Mouse (Mus musculus) myocyte (in vitro differentiated cells): ENCODE measurements around the gene Cyfip2. TPM values are rescaled to one million over a fixed set of nuclear protein-coding genes. Genes with fewer than 3 reads are reported as not detected.

Experiments
- H3K27me3 ChIP-seq: one replicate; pipeline ENCODE4 v1.6.1; 2011; ENCODE audit not compliant: control insufficient read depth, insufficient read depth, insufficient read length
- H3K36me3 ChIP-seq: one replicate; pipeline ENCODE4 v1.6.1; 2011; ENCODE audit not compliant: control insufficient read depth, insufficient read depth
- H3K4me2 ChIP-seq: one replicate; pipeline ENCODE4 v1.6.1; 2011; ENCODE audit warnings: low read depth, control low read depth
- H3K4me3 ChIP-seq: one replicate; pipeline ENCODE4 v1.5.1; 2011; ENCODE audit warnings: mild to moderate bottlenecking, control low read depth, moderate library complexity
- H3K79me2 ChIP-seq: one replicate; pipeline ENCODE4 v1.6.1; 2011; ENCODE audit not compliant: control insufficient read depth, insufficient read depth
- H3ac ChIP-seq: one replicate; pipeline ENCODE4 v1.6.1; 2011; ENCODE audit not compliant: control insufficient read depth, insufficient read length
- CEBPB ChIP-seq: IDR thresholded peaks from 2 replicates; pipeline ENCODE4 v1.6.1; 2011; ENCODE audit warnings: mild to moderate bottlenecking, moderate library complexity; ENCODE audit not compliant: poor library complexity, insufficient read depth, severe bottlenecking
- E2F4 ChIP-seq: IDR thresholded peaks from one replicate; pipeline ENCODE4 v1.6.1; 2011; ENCODE audit warnings: mild to moderate bottlenecking, control low read depth, moderate library complexity; ENCODE audit not compliant: insufficient read depth
- MAX ChIP-seq: IDR thresholded peaks from one replicate; pipeline ENCODE4 v1.6.1; 2011; ENCODE audit warnings: low read depth, mild to moderate bottlenecking, control low read depth
- MYOD1 ChIP-seq, 3 experiments: IDR thresholded peaks; one replicate each; pipeline ENCODE4 v1.6.1; 2011; ENCODE audit warnings: control low read depth in 2 of 3, low read depth in 2 of 3, mild to moderate bottlenecking in 2 of 3, moderate library complexity in 1 of 3; ENCODE audit not compliant: insufficient read length in 2 of 3, control insufficient read depth in 1 of 3
- MYOG ChIP-seq, 3 experiments: IDR thresholded peaks; one replicate each; pipeline ENCODE4 v1.6.1; 2011; ENCODE audit warnings: control low read depth in 2 of 3, low read depth in 2 of 3, mild to moderate bottlenecking in 2 of 3; ENCODE audit not compliant: insufficient read length in 2 of 3, control insufficient read depth in 1 of 3, insufficient read depth in 1 of 3
- POLR2A ChIP-seq: IDR thresholded peaks from one replicate; pipeline ENCODE4 v1.6.1; 2011; ENCODE audit warnings: low read depth, mild to moderate bottlenecking, control low read depth, moderate library complexity; ENCODE audit not compliant: insufficient read length
- POLR2AphosphoS2 ChIP-seq: IDR thresholded peaks from one replicate; pipeline ENCODE4 v1.6.1; 2011; ENCODE audit warnings: low read depth, control low read depth; ENCODE audit not compliant: insufficient read length
- REST ChIP-seq: IDR thresholded peaks from one replicate; pipeline ENCODE4 v1.6.1; 2011; ENCODE audit warnings: mild to moderate bottlenecking, control low read depth, moderate library complexity; ENCODE audit not compliant: insufficient read depth, insufficient read length
- SRF ChIP-seq: IDR thresholded peaks from one replicate; pipeline ENCODE4 v1.6.1; 2011; ENCODE audit warnings: low read depth; ENCODE audit not compliant: control insufficient read depth, insufficient read length
- TCF12 ChIP-seq: IDR thresholded peaks from one replicate; pipeline ENCODE4 v1.6.1; 2011; ENCODE audit warnings: mild to moderate bottlenecking, control low read depth; ENCODE audit not compliant: poor library complexity, insufficient read depth, severe bottlenecking
- TCF3 ChIP-seq: IDR thresholded peaks from one replicate; pipeline ENCODE4 v1.6.1; 2011; ENCODE audit warnings: low read depth, control low read depth; ENCODE audit not compliant: insufficient read length
- USF1 ChIP-seq: IDR thresholded peaks from one replicate; pipeline ENCODE4 v1.6.1; 2011; ENCODE audit warnings: low read depth, mild to moderate bottlenecking, control low read depth, moderate library complexity
- polyA plus RNA-seq: library from polyadenylated mRNA; unstranded; fragments of >200 nt; fragmentation: generic; extraction: Trizol; gene quantifications from one replicate; pipeline ENCODE4 v1.2.1, GENCODE M21; 2012; ENCODE audit warnings: missing spikeins

The Cyfip2 gene
- polyA plus RNA-seq, 1 experiment = 16.9 TPM

DNA sequence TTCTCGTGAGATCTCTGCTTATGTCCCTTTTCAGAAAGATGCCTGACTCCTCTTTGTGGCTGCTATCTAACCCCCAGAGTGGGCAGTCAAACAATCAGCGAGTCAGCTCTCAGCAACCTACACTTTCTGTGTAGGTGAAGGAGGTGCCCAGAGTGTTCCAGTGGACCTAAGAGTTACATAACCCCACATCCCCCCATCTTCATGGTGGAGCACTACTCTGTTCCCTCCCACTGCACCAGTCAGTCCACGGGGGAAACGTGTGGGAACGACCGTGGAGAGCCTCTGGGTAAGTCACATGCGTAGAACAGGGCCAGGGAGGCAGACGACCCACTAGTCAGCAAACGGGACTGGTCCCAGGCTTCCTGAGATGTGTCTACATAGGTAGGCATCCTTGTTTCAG is 93.3 kb downstream of the Cyfip2 start:
- no peaks in the 10 kb centered on the region for H3K79me2 ChIP-seq
- no peaks in the 10 kb centered on the region for H3K36me3 ChIP-seq
- H3K4me2 ChIP-seq = no peak overlapping the region
- no peak overlapping the region for H3ac ChIP-seq
- no peaks in the 10 kb centered on the region for H3K27me3 ChIP-seq
- no peak for TF ChIP-seq E2F4
- TF ChIP-seq MYOD1 (IDR thresholded peaks at IDR 0.05; ENCODE audit: control insufficient read depth in 1 of 3, insufficient read length in 2 of 3, low read depth in 2 of 3) = no peak
- TF ChIP-seq TCF3 = no peak
- no peak for TF ChIP-seq TCF12
- TF ChIP-seq USF1 = no peak
- H3K4me3 ChIP-seq = no peak overlapping the region

DNA sequence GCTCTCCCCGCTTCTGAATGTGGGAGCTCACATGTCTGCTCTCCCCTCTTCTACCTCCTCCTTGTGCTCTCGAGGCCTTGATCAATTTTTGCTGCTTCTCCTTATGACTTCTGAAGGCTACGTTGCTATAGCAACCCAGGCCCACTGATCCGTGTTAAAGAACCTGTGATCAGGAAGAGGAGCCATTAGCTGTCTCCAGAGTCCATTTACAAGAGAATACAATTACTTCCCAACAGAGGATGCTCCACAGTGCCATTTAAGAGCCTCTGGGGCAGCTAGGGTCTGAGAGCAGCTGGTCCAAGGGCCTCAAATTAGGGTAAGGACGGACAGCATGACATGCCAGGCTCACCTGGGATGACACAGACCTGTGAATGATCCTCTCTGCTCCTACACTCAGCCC is 94.1 kb downstream of the Cyfip2 start:
- H3ac ChIP-seq = no peak overlapping the region
- H3K79me2 ChIP-seq = no peaks in the 10 kb centered on the region
- no peak for TF ChIP-seq POLR2AphosphoS2
- TF ChIP-seq CEBPB = no peak
- no peak for TF ChIP-seq TCF12
- TF ChIP-seq POLR2A = no peak
- TF ChIP-seq MYOG (IDR thresholded peaks at IDR 0.05; ENCODE audit: control insufficient read depth in 1 of 3, insufficient read depth in 1 of 3, insufficient read length in 2 of 3, low read depth in 2 of 3) = no peak
- no peak for TF ChIP-seq REST
- TF ChIP-seq MYOD1 (IDR thresholded peaks at IDR 0.05; ENCODE audit: control insufficient read depth in 1 of 3, insufficient read length in 2 of 3, low read depth in 2 of 3) = no peak
- TF ChIP-seq USF1 = no peak
- no peak for TF ChIP-seq MAX
- TF ChIP-seq SRF = no peak
- TF ChIP-seq TCF3 = no peak
- TF ChIP-seq E2F4 = no peak
- H3K27me3 ChIP-seq = no peaks in the 10 kb centered on the region
- H3K36me3 ChIP-seq = no peaks in the 10 kb centered on the region
- no peak overlapping the region for H3K4me2 ChIP-seq
- no peak overlapping the region for H3K4me3 ChIP-seq

- TF ChIP-seq TCF3 (no peak), POLR2A (no peak), TCF12 (no peak), CEBPB (no peak), MYOG (IDR thresholded peaks at IDR 0.05; ENCODE audit: control insufficient read depth in 1 of 3, insufficient read depth in 1 of 3, insufficient read length in 2 of 3, low read depth in 2 of 3) (no peak), MAX (no peak), USF1 (no peak)
- H3K4me3 ChIP-seq = no peak overlapping the region
- no peak overlapping the region for H3K4me2 ChIP-seq
- H3K79me2 ChIP-seq = no peaks in the 10 kb centered on the region
- no peaks in the 10 kb centered on the region for H3K36me3 ChIP-seq
- H3ac ChIP-seq = no peak overlapping the region
- no peaks in the 10 kb centered on the region for H3K27me3 ChIP-seq
Observed at GRCm38 (mm10) chr11:46217686-46218085, 95.0 kb downstream of the Cyfip2 start.

- H3K4me2 ChIP-seq = no peak overlapping the region
- H3K27me3 ChIP-seq = no peaks in the 10 kb centered on the region
- no peaks in the 10 kb centered on the region for H3K79me2 ChIP-seq
- no peaks in the 10 kb centered on the region for H3K36me3 ChIP-seq
- no peak overlapping the region for H3ac ChIP-seq
- TF ChIP-seq USF1 = no peak
- no peak for TF ChIP-seq REST
- no peak for TF ChIP-seq E2F4
- TF ChIP-seq POLR2AphosphoS2 = no peak
- no peak for TF ChIP-seq SRF
- no peak for TF ChIP-seq TCF3
- TF ChIP-seq MAX = no peak
- TF ChIP-seq MYOD1 (IDR thresholded peaks at IDR 0.05; ENCODE audit: control insufficient read depth in 1 of 3, insufficient read length in 2 of 3, low read depth in 2 of 3) = no peak
- no peak for TF ChIP-seq POLR2A
- TF ChIP-seq MYOG (IDR thresholded peaks at IDR 0.05; ENCODE audit: control insufficient read depth in 1 of 3, insufficient read depth in 1 of 3, insufficient read length in 2 of 3, low read depth in 2 of 3) = no peak
- TF ChIP-seq CEBPB = no peak
- TF ChIP-seq TCF12 = no peak
- H3K4me3 ChIP-seq = no peak overlapping the region
Observed at GRCm38 (mm10) chr11:46216669-46217068, 96.0 kb downstream of the Cyfip2 start.

- no peaks in the 10 kb centered on the region for H3K27me3 ChIP-seq
- H3K4me3 ChIP-seq = no peak overlapping the region
- no peaks in the 10 kb centered on the region for H3K79me2 ChIP-seq
- no peaks in the 10 kb centered on the region for H3K36me3 ChIP-seq
- no peak overlapping the region for H3ac ChIP-seq
- no peak overlapping the region for H3K4me2 ChIP-seq
- TF ChIP-seq SRF (no peak), TCF3 (no peak), MAX (no peak), MYOD1 (IDR thresholded peaks at IDR 0.05; ENCODE audit: control insufficient read depth in 1 of 3, insufficient read length in 2 of 3, low read depth in 2 of 3) (no peak), POLR2A (no peak), POLR2AphosphoS2 (no peak), TCF12 (no peak), REST (no peak), E2F4 (no peak), MYOG (IDR thresholded peaks at IDR 0.05; ENCODE audit: control insufficient read depth in 1 of 3, insufficient read depth in 1 of 3, insufficient read length in 2 of 3, low read depth in 2 of 3) (no peak), CEBPB (no peak), USF1 (no peak)
Observed at GRCm38 (mm10) chr11:46215354-46215753, 97.3 kb downstream of the Cyfip2 start.
